Mouse (Mus musculus): ENCODE data around the gene Slc25a21.

DNA sequence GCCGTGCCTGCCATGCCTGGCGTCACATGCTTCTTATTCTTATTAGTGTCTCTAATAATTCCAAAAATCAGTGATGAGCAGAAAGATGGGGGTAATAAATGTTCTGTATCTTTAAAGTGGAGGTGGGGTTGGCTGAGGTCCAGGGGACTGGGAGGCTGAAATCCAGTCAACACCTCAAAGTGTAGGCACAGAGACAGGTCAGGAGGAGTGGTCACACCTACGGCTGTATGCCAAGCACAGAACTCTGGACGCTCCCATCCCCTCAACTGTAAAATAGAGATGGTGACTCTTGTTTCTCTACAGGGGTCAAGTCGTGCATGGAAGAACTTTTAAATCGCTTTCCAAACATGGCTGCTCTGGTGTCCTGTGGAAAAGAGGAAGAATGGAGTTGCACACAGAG, 429.8 kb downstream of the Slc25a21 start:
- no peak for TF ChIP-seq CTCF (IDR thresholded peaks at IDR 0.05; ENCODE audit: low read depth)
- TF ChIP-seq EP300 (optimal IDR thresholded peaks at IDR 0.05) = no peak
